Mouse (Mus musculus): ENCODE measurements around the gene Gm17490. TPM values are rescaled to one million over a fixed set of nuclear protein-coding genes. Genes with fewer than 3 reads are reported as not detected.
"Not testable (repeated sequence)": the region's sequence is repeated elsewhere in the genome, so short reads cannot be mapped to it uniquely, and the experiment has no call there.

The Gm17490 gene
- polyA plus RNA-seq, 1 experiment from 2014 or later = not detected

- not testable (repeated sequence) for H3K4me2 ChIP-seq (ENCODE audit: low read depth, low read length); H3K9me3 ChIP-seq (replicated peaks; ENCODE audit: control insufficient read depth, low read length); H3K9ac ChIP-seq (ENCODE audit: low read length); H3K4me1 ChIP-seq (ENCODE audit: control insufficient read depth, insufficient read depth, low read length); ATAC-seq (ENCODE audit: insufficient read depth, low FRiP score); H3K36me3 ChIP-seq (ENCODE audit: control insufficient read depth, insufficient read depth, low read length); H3K27me3 ChIP-seq (ENCODE audit: control insufficient read depth, insufficient read depth, low read length); H3K27ac ChIP-seq (ENCODE audit: low read length); H3K4me3 ChIP-seq (replicated peaks; ENCODE audit: low read length)
- WGBS = 88% methylated on average over 6 of the region's 6 CpGs
These were observed 13.1 kb downstream of the Gm17490 start for GRCm38 (mm10) chr2:11612939-11613338.

- not testable (repeated sequence) for H3K4me2 ChIP-seq (ENCODE audit: low read depth, low read length); H3K4me1 ChIP-seq (ENCODE audit: control insufficient read depth, insufficient read depth, low read length); H3K27ac ChIP-seq (ENCODE audit: low read length); H3K36me3 ChIP-seq (ENCODE audit: control insufficient read depth, insufficient read depth, low read length); H3K9me3 ChIP-seq (replicated peaks; ENCODE audit: control insufficient read depth, low read length); H3K4me3 ChIP-seq (replicated peaks; ENCODE audit: low read length); H3K27me3 ChIP-seq (ENCODE audit: control insufficient read depth, insufficient read depth, low read length); H3K9ac ChIP-seq (ENCODE audit: low read length); ATAC-seq (ENCODE audit: insufficient read depth, low FRiP score)
- 77% methylated on average over 4 of the region's 4 CpGs for WGBS
These were observed 19.3 kb downstream of the Gm17490 start for GRCm38 (mm10) chr2:11606718-11607117.

GRCm38 (mm10) chr2:11604911-11605310 lies 21.2 kb downstream of the Gm17490 start:
- Histone ChIP-seq H3K27ac (ENCODE audit: low read length) (no peak overlapping the region), H3K4me3 (replicated peaks; ENCODE audit: low read length) (no peak overlapping the region), H3K4me1 (ENCODE audit: control insufficient read depth, insufficient read depth, low read length) (peaks cover 10% of the 10 kb centered on the region), H3K9ac (ENCODE audit: low read length) (no peak overlapping the region), H3K27me3 (ENCODE audit: control insufficient read depth, insufficient read depth, low read length) (no peaks in the 10 kb centered on the region), H3K9me3 (replicated peaks; ENCODE audit: control insufficient read depth, low read length) (no peaks in the 10 kb centered on the region), H3K4me2 (ENCODE audit: low read depth, low read length) (no peak overlapping the region), H3K36me3 (ENCODE audit: control insufficient read depth, insufficient read depth, low read length) (0 out of 2 replicates have a peak, but pooled peaks cover 4% of the 10 kb centered on the region)
- no peak for ATAC-seq (ENCODE audit: insufficient read depth, low FRiP score)

GRCm38 (mm10) chr2:11604053-11604452 lies 22.0 kb downstream of the Gm17490 start, which contains the start of gene Rbm17:
Gene Rbm17, minus strand, starts transcription at chr2:11604153.
- WGBS = 85% methylated on average over 5 of the region's 5 CpGs
- Histone ChIP-seq H3K4me2 (ENCODE audit: low read depth, low read length) (0 out of 2 replicates have a peak within 1 kb of the TSS, but pooled peaks have one; percentile 5), H3K27ac (ENCODE audit: low read length) (peak within 1 kb of the TSS; percentile 51; the same call in 1 of the 2 replicates), H3K9ac (ENCODE audit: low read length) (peak within 1 kb of the TSS; percentile 96), H3K27me3 (ENCODE audit: control insufficient read depth, insufficient read depth, low read length) (no peaks in the 10 kb centered on the region), H3K9me3 (replicated peaks; ENCODE audit: control insufficient read depth, low read length) (no peaks in the 10 kb centered on the region), H3K4me1 (ENCODE audit: control insufficient read depth, insufficient read depth, low read length) (peaks cover 10% of the 10 kb centered on the region), H3K36me3 (ENCODE audit: control insufficient read depth, insufficient read depth, low read length) (0 out of 2 replicates have a peak, but pooled peaks cover 9% of the 10 kb centered on the region), H3K4me3 (replicated peaks; ENCODE audit: low read length) (peak within 1 kb of the TSS; percentile 73)
- no peak for ATAC-seq (ENCODE audit: insufficient read depth, low FRiP score)

GRCm38 (mm10) chr2:11602506-11603489 lies 23.3 kb downstream of the Gm17490 start:
- Histone ChIP-seq H3K9ac (ENCODE audit: low read length) (peak overlapping the region; percentile 96), H3K27ac (ENCODE audit: low read length) (peak overlapping the region; percentile 51; the same call in 1 of the 2 replicates), H3K36me3 (ENCODE audit: control insufficient read depth, insufficient read depth, low read length) (0 out of 2 replicates have a peak, but pooled peaks cover 9% of the 10 kb centered on the region), H3K9me3 (replicated peaks; ENCODE audit: control insufficient read depth, low read length) (no peaks in the 10 kb centered on the region), H3K4me2 (ENCODE audit: low read depth, low read length) (peak overlapping the region; percentile 91), H3K4me1 (ENCODE audit: control insufficient read depth, insufficient read depth, low read length) (peaks cover 10% of the 10 kb centered on the region), H3K4me3 (replicated peaks; ENCODE audit: low read length) (peak overlapping the region; percentile 73), H3K27me3 (ENCODE audit: control insufficient read depth, insufficient read depth, low read length) (no peaks in the 10 kb centered on the region)
- WGBS = under 1% methylated on average over 76 of the region's 78 CpGs
- ATAC-seq (ENCODE audit: insufficient read depth, low FRiP score) = peak; percentile 98

- Histone ChIP-seq H3K36me3 (ENCODE audit: control insufficient read depth, insufficient read depth, low read length) (peaks cover 15% of the 10 kb centered on the region; the same call in 1 of the 2 replicates), H3K4me2 (ENCODE audit: low read depth, low read length) (peak overlapping the region; percentile 91), H3K4me1 (ENCODE audit: control insufficient read depth, insufficient read depth, low read length) (peaks cover 10% of the 10 kb centered on the region), H3K4me3 (replicated peaks; ENCODE audit: low read length) (peak overlapping the region; percentile 73), H3K9me3 (replicated peaks; ENCODE audit: control insufficient read depth, low read length) (no peaks in the 10 kb centered on the region), H3K27me3 (ENCODE audit: control insufficient read depth, insufficient read depth, low read length) (no peaks in the 10 kb centered on the region), H3K27ac (ENCODE audit: low read length) (no peak overlapping the region), H3K9ac (ENCODE audit: low read length) (peak overlapping the region; percentile 96)
- ATAC-seq (ENCODE audit: insufficient read depth, low FRiP score) = no peak
- WGBS = 69% methylated on average over 6 of the region's 6 CpGs
These were observed 24.3 kb downstream of the Gm17490 start for GRCm38 (mm10) chr2:11601795-11602194.

- no peaks in the 10 kb centered on the region for H3K27me3 ChIP-seq (ENCODE audit: control insufficient read depth, insufficient read depth, low read length)
- no peak overlapping the region for H3K27ac ChIP-seq (ENCODE audit: low read length)
- no peaks in the 10 kb centered on the region for H3K9me3 ChIP-seq (replicated peaks; ENCODE audit: control insufficient read depth, low read length)
- no peak overlapping the region for H3K4me3 ChIP-seq (replicated peaks; ENCODE audit: low read length)
- no peak overlapping the region for H3K4me2 ChIP-seq (ENCODE audit: low read depth, low read length)
- H3K4me1 ChIP-seq (ENCODE audit: control insufficient read depth, insufficient read depth, low read length) = peaks cover 10% of the 10 kb centered on the region
- no peak for ATAC-seq (ENCODE audit: insufficient read depth, low FRiP score)
- no peak overlapping the region for H3K9ac ChIP-seq (ENCODE audit: low read length)
- WGBS = 93% methylated on average over 7 of the region's 7 CpGs
- peaks cover 26% of the 10 kb centered on the region for H3K36me3 ChIP-seq (ENCODE audit: control insufficient read depth, insufficient read depth, low read length)
These were observed 28.2 kb downstream of the Gm17490 start for GRCm38 (mm10) chr2:11597906-11598305.

- Histone ChIP-seq H3K27me3 (ENCODE audit: control insufficient read depth, insufficient read depth, low read length) (no peaks in the 10 kb centered on the region), H3K9me3 (replicated peaks; ENCODE audit: control insufficient read depth, low read length) (no peaks in the 10 kb centered on the region), H3K9ac (ENCODE audit: low read length) (no peak overlapping the region), H3K36me3 (ENCODE audit: control insufficient read depth, insufficient read depth, low read length) (peaks cover 26% of the 10 kb centered on the region), H3K4me1 (ENCODE audit: control insufficient read depth, insufficient read depth, low read length) (peaks cover 4% of the 10 kb centered on the region; the same call in 1 of the 2 replicates), H3K4me3 (replicated peaks; ENCODE audit: low read length) (no peak overlapping the region), H3K27ac (ENCODE audit: low read length) (no peak overlapping the region), H3K4me2 (ENCODE audit: low read depth, low read length) (no peak overlapping the region)
- WGBS = 83% methylated on average over 2 of the region's 2 CpGs
- ATAC-seq (ENCODE audit: insufficient read depth, low FRiP score) = no peak
These were observed 29.4 kb downstream of the Gm17490 start for GRCm38 (mm10) chr2:11596690-11597089.

GRCm38 (mm10) chr2:11587996-11588395 lies 38.1 kb downstream of the Gm17490 start:
- WGBS = 89% methylated on average over 4 of the region's 4 CpGs

More at GRCm38 (mm10) chr2:11587996-11588395, 38.1 kb downstream of the Gm17490 start:
- no peaks in the 10 kb centered on the region for H3K9me3 ChIP-seq (replicated peaks; ENCODE audit: control insufficient read depth, low read length)
- H3K9ac ChIP-seq (ENCODE audit: low read length) = no peak overlapping the region
- no peak overlapping the region for H3K4me2 ChIP-seq (ENCODE audit: low read depth, low read length)
- no peaks in the 10 kb centered on the region for H3K27me3 ChIP-seq (ENCODE audit: control insufficient read depth, insufficient read depth, low read length)
- no peak overlapping the region for H3K27ac ChIP-seq (ENCODE audit: low read length)
- no peak overlapping the region for H3K4me3 ChIP-seq (replicated peaks; ENCODE audit: low read length)
- H3K36me3 ChIP-seq (ENCODE audit: control insufficient read depth, insufficient read depth, low read length) = peaks cover 45% of the 10 kb centered on the region
- H3K4me1 ChIP-seq (ENCODE audit: control insufficient read depth, insufficient read depth, low read length) = no peaks in the 10 kb centered on the region
- ATAC-seq (ENCODE audit: insufficient read depth, low FRiP score) = no peak
